Mouse (Mus musculus): ENCODE data around the gene 4930562C15Rik. TPM values are rescaled to one million over a fixed set of nuclear protein-coding genes. Genes with fewer than 3 reads are reported as not detected.
"Not testable (repeated sequence)": the region's sequence is repeated elsewhere in the genome, so short reads cannot be mapped to it uniquely, and the experiment has no call there.

Gene 4930562C15Rik
- total and polyA plus RNA-seq, 2 experiments from 2014 or later, result 0.17 TPM; not detected in 1

- Histone ChIP-seq H3K27ac (ENCODE audit: low read depth, low read length) (no peak overlapping the region), H3K4me2 (ENCODE audit: low read depth) (no peak overlapping the region), H3K27me3 (ENCODE audit: insufficient read depth, low read length) (no peaks in the 10 kb centered on the region), H3K4me1 (ENCODE audit: insufficient read depth) (no peaks in the 10 kb centered on the region), H3K9me3 (ENCODE audit: low read length) (no peaks in the 10 kb centered on the region), H3K9ac (no peak overlapping the region), H3K36me3 (ENCODE audit: insufficient read depth) (no peaks in the 10 kb centered on the region), H3K4me3 (ENCODE audit: low read depth, low read length) (no peak overlapping the region)
- 85% methylated on average over 3 of the region's 3 CpGs for WGBS
- ATAC-seq, result no peak
- no peak for DNase-seq
- no peak for TF ChIP-seq CTCF (IDR thresholded peaks at IDR 0.05; ENCODE audit: low read depth)
Observed at GRCm38 (mm10) chr16:4818349-4818748, 16.9 kb upstream of the 4930562C15Rik start.

GRCm38 (mm10) chr16:4824466-4824865 is 10.8 kb upstream of the 4930562C15Rik start:
- not testable (repeated sequence) for H3K4me1 ChIP-seq (ENCODE audit: insufficient read depth); H3K4me3 ChIP-seq (ENCODE audit: low read depth, low read length); H3K36me3 ChIP-seq (ENCODE audit: insufficient read depth); H3K27ac ChIP-seq (ENCODE audit: low read depth, low read length); H3K27me3 ChIP-seq (ENCODE audit: insufficient read depth, low read length); H3K9me3 ChIP-seq (ENCODE audit: low read length); ATAC-seq; H3K9ac ChIP-seq; H3K4me2 ChIP-seq (ENCODE audit: low read depth); DNase-seq
- WGBS, result 81% methylated on average over 5 of the region's 5 CpGs

GRCm38 (mm10) chr16:4827639-4828038 is 7.6 kb upstream of the 4930562C15Rik start:
- no peaks in the 10 kb centered on the region for H3K27me3 ChIP-seq (ENCODE audit: insufficient read depth, low read length)
- H3K27ac ChIP-seq (ENCODE audit: low read depth, low read length), result no peak overlapping the region
- 91% methylated on average over 5 of the region's 5 CpGs for WGBS
- no peak for TF ChIP-seq CTCF (IDR thresholded peaks at IDR 0.05; ENCODE audit: low read depth)
- no peak for ATAC-seq
- no peak overlapping the region for H3K4me3 ChIP-seq (ENCODE audit: low read depth, low read length)
- DNase-seq, result no peak
- H3K9ac ChIP-seq, result no peak overlapping the region
- no peaks in the 10 kb centered on the region for H3K36me3 ChIP-seq (ENCODE audit: insufficient read depth)
- no peaks in the 10 kb centered on the region for H3K9me3 ChIP-seq (ENCODE audit: low read length)
- H3K4me1 ChIP-seq (ENCODE audit: insufficient read depth), result no peaks in the 10 kb centered on the region
- no peak overlapping the region for H3K4me2 ChIP-seq (ENCODE audit: low read depth)

- no peaks in the 10 kb centered on the region for H3K9me3 ChIP-seq (ENCODE audit: low read length)
- WGBS, result 81% methylated on average over 6 of the region's 6 CpGs
- TF ChIP-seq CTCF (IDR thresholded peaks at IDR 0.05; ENCODE audit: low read depth), result no peak
- H3K36me3 ChIP-seq (ENCODE audit: insufficient read depth), result no peaks in the 10 kb centered on the region
- H3K27me3 ChIP-seq (ENCODE audit: insufficient read depth, low read length), result no peaks in the 10 kb centered on the region
- no peaks in the 10 kb centered on the region for H3K4me1 ChIP-seq (ENCODE audit: insufficient read depth)
- H3K4me3 ChIP-seq (ENCODE audit: low read depth, low read length), result no peak overlapping the region
- no peak overlapping the region for H3K27ac ChIP-seq (ENCODE audit: low read depth, low read length)
- no peak for ATAC-seq
- no peak overlapping the region for H3K9ac ChIP-seq
- no peak for DNase-seq
- no peak overlapping the region for H3K4me2 ChIP-seq (ENCODE audit: low read depth)
Observed at GRCm38 (mm10) chr16:4829271-4829900, 5.8 kb upstream of the 4930562C15Rik start.

- Histone ChIP-seq H3K36me3 (ENCODE audit: insufficient read depth) (no peaks in the 10 kb centered on the region), H3K4me2 (ENCODE audit: low read depth) (no peak overlapping the region), H3K4me3 (ENCODE audit: low read depth, low read length) (no peak overlapping the region), H3K9ac (no peak overlapping the region), H3K4me1 (ENCODE audit: insufficient read depth) (no peaks in the 10 kb centered on the region), H3K27ac (ENCODE audit: low read depth, low read length) (no peak overlapping the region), H3K27me3 (ENCODE audit: insufficient read depth, low read length) (no peaks in the 10 kb centered on the region), H3K9me3 (ENCODE audit: low read length) (no peaks in the 10 kb centered on the region)
- no peak for DNase-seq
- no peak for ATAC-seq
- 0 out of 2 replicates have a peak, but pooled peaks have one; percentile 9 for TF ChIP-seq CTCF (IDR thresholded peaks at IDR 0.05; ENCODE audit: low read depth)
- 71% methylated on average over 15 of the region's 15 CpGs for WGBS
Observed at GRCm38 (mm10) chr16:4831650-4832419, 3.4 kb upstream of the 4930562C15Rik start.

GRCm38 (mm10) chr16:4833858-4834257 is 1.4 kb upstream of the 4930562C15Rik start:
- H3K4me2 ChIP-seq (ENCODE audit: low read depth), result no peak overlapping the region
- no peaks in the 10 kb centered on the region for H3K27me3 ChIP-seq (ENCODE audit: insufficient read depth, low read length)
- no peak overlapping the region for H3K4me3 ChIP-seq (ENCODE audit: low read depth, low read length)
- DNase-seq, result no peak
- no peaks in the 10 kb centered on the region for H3K4me1 ChIP-seq (ENCODE audit: insufficient read depth)
- 82% methylated on average over 2 of the region's 2 CpGs for WGBS
- H3K27ac ChIP-seq (ENCODE audit: low read depth, low read length), result no peak overlapping the region
- no peak overlapping the region for H3K9ac ChIP-seq
- TF ChIP-seq CTCF (IDR thresholded peaks at IDR 0.05; ENCODE audit: low read depth), result no peak
- ATAC-seq, result no peak
- H3K36me3 ChIP-seq (ENCODE audit: insufficient read depth), result no peaks in the 10 kb centered on the region
- no peaks in the 10 kb centered on the region for H3K9me3 ChIP-seq (ENCODE audit: low read length)

GRCm38 (mm10) chr16:4837631-4838030 is 2.4 kb downstream of the 4930562C15Rik start:
- Histone ChIP-seq H3K4me1 (ENCODE audit: insufficient read depth) (no peaks in the 10 kb centered on the region), H3K27me3 (ENCODE audit: insufficient read depth, low read length) (no peaks in the 10 kb centered on the region), H3K4me3 (ENCODE audit: low read depth, low read length) (no peak overlapping the region), H3K27ac (ENCODE audit: low read depth, low read length) (no peak overlapping the region), H3K9me3 (ENCODE audit: low read length) (no peaks in the 10 kb centered on the region), H3K4me2 (ENCODE audit: low read depth) (no peak overlapping the region), H3K36me3 (ENCODE audit: insufficient read depth) (no peaks in the 10 kb centered on the region), H3K9ac (no peak overlapping the region)
- DNase-seq (no peak), ATAC-seq (no peak)
- TF ChIP-seq CTCF (IDR thresholded peaks at IDR 0.05; ENCODE audit: low read depth), result no peak
- WGBS, result 83% methylated on average over 3 of the region's 3 CpGs
